Mouse (Mus musculus): ENCODE results near the gene Tcl1b5. TPM values are rescaled to one million over a fixed set of nuclear protein-coding genes. Genes with fewer than 3 reads are reported as not detected.
"Not testable (repeated sequence)": the region's sequence is repeated elsewhere in the genome, so short reads cannot be mapped to it uniquely, and the experiment has no call there.

Tcl1b5 gene
- total RNA-seq (2021) = not detected

DNA sequence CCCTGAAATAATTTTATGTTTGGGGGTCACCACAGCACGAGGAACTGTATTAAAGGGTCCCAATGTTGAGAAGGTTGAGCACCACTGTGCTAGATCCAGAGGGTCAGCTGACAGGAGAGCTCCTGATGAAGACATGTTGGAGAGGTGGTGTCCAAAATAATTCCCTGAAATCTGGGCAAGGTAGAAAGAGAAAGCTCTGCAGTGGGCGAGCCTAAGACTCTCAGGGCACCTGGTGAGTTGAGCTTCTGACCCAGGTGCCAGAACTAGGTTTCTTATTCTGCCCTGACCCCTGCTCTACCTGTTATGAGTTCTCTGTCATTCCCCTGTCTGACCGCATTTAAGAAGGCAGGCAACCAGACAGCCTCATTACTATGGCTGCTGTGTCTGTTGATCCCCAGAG, at the start of gene Tcl1b5:
Tcl1b5 (plus strand) TSS at position 301 of the 400 bp plus-strand sequence.
- intact Hi-C loops (cut with DNase I) = loop anchor here (10.0 kb wide), 1 partner anchor 121 kb away; no protein-coding TSS in a partner anchor

DNA sequence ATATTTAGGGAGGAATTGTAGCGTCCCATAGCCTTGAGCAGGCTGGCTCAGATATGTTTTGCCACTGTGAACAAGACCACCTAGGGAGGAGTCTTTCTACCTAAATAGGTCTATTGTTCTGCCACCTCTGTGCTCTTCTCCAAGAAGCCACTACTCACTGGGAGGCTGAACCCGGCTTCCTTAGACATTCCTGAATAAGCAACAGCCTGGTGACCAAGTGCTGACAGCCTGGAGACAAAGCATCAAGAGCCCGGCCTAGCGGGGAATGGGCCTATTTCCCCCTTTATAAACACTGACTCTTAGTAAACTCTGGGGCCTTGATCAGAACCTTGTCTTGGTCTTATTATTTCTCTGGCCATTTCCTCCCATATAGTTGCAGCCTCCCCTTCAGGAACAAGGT, 49.6 kb upstream of the Tcl1b5 start:
- intact Hi-C loops (cut with DNase I) = no loop called here
- DNase-seq (ENCODE audit: low spot score) = no peak

More for the DNA sequence above, at the start of gene Tcl1b5:
- DNase-seq (ENCODE audit: low spot score) = not testable (repeated sequence)

DNA sequence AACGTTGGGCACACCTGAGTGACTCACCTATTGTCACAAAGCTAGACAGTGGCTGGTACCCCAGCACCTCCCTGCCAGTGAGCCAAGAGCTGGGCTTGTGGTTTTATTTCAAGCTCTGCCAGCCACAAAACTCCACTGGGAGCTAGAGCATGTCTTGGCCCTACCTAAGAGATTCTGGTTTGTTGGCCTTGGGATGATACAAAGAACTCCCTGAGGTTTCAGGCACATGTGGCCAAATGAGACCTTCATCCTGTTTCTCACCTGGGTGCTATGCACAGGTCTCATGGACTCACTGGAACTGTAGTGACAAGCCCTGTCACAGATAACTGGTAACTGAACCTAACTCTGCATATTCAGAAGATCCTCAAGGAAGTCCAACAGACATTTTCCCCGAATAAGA, 48.5 kb upstream of the Tcl1b5 start:
- no peak for DNase-seq (ENCODE audit: low spot score)
- intact Hi-C loops (cut with DNase I) = no loop called here

DNA sequence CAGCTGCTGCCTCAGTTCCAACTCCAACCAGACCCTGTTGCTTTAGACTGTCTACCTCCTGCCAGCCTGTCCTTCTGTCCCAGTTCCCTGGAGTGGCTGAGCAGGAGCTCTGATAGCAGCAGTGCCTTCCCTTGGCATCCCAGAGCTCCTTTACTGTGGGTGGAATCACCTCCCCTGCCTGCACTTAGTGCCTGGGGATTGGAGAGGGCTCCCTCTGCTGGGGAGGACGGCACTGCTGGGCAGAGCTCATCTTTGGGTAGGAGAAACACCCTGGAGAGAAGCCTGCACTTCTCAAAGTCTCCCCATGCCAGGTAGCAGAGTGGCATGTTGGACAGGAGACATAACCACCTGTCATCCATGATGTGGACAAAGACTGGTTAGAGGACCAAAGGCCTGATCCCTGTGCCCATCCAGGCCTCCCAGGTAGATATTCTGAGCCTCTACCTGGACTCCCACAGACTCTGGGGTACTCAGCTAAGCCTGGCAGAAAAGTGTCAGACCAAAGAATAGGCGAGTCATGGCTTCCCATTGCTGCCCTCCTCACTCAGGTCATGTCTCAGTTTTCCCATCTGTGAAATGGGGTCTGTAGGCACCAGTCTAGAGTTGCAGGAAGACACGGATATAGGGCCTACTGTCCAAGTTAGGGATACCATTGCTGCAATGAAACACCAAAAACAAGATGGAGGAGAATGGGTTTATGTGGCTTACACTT, 46.5 kb upstream of the Tcl1b5 start:
- DNase-seq (ENCODE audit: low spot score); intact Hi-C loops (cut with DNase I): not testable (repeated sequence)

DNA sequence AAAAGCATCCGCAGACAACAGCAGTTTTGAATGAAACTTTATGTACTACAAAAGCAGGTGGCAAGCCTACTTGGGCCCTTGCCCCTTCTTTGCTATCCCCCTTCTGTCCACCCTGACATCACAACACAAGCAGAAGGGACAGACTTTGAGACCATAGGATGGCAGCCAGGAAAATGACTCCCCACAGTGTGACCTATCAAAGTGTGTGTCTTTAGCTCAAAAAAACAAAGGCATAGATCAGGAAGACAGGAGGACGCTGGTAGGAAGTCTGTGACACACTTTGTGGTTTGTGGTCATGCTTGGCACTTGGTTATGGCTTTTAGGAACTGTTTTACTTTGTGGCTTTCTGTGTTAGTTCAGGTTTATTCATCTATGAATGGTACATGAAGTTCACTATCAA, 42.0 kb upstream of the Tcl1b5 start:
- intact Hi-C loops (cut with DNase I); DNase-seq (ENCODE audit: low spot score): not testable (repeated sequence)

DNA sequence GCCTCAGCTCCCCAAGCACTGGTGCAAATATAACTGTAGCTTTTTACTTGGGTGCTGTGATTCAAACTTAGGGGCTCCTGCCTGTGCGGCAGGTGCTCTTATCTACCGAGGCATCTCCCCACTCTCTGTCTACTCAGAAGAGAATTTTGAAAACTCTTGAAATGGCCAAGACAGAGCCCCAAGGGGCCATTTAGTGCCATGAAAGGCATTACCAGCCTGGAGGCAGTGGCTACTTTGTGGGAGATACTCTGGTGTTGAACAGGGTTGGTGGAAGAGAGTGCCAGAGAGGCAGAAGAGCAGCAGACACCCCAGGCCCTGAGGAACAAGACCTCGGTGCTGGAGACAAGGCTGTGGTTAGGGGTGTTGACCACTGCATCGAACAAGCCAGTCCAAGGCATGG, 41.3 kb upstream of the Tcl1b5 start:
- intact Hi-C loops (cut with DNase I); DNase-seq (ENCODE audit: low spot score): not testable (repeated sequence)

DNA sequence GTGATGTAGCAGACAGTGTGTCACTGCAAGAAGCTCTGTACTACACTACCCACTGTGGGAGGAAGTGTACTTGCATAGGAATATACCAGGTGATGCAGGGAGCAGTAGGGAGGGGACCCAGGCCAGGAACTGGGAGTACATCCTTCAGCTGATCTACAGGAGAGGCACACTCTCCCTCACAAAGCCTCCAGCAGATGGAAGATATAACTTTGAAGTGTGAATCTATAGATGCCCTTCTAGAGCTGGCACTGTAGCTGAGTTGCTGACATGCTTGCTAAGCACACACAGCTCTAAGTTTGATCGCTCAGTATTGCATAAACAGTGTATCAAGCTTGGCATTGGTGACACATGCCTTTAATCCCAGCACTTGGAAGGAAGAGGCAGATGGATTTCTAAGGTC, 38.4 kb upstream of the Tcl1b5 start:
- intact Hi-C loops (cut with DNase I) = not testable (repeated sequence)

DNA sequence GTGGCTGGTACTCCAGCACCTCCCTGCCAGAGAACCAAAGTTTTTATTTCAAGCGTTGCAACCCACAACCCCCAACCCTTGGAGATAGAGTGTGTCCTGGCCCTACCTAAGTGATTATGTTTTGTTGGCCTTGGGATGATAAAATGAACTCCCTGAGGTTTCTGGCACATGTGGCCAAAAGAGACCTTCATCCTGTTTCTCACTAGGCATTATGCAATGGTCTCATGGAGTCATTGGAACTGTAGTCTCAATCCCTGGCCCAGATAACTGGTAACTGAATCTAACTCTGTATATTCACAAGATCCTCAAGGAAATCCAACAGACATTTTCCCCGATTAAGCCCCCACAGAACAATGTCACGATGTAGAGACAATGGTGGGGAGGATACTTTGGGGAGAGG, 33.0 kb upstream of the Tcl1b5 start:
- intact Hi-C loops (cut with DNase I) = no loop called here
- DNase-seq (ENCODE audit: low spot score) = no peak

More for the DNA sequence above, 38.4 kb upstream of the Tcl1b5 start:
- not testable (repeated sequence) for DNase-seq (ENCODE audit: low spot score)

DNA sequence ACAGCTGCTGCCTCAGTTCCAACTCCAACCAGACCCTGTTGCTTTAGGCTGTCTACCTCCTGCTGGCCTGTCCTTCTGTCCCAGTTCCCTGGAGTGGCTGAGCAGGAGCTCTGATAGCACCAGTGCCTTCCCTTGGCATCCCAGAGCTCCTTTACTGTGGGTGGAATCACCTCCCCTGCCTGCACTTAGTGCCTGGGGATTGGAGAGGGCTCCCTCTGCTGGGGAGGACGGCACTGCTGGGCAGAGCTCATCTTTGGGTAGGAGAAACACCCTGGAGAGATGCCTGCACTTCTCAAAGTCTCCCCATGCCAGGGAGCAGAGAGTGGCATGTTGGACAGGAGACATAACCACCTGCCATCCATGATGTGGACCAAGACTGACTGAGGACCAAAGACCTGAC, 31.2 kb upstream of the Tcl1b5 start:
- intact Hi-C loops (cut with DNase I) = not testable (repeated sequence)

DNA sequence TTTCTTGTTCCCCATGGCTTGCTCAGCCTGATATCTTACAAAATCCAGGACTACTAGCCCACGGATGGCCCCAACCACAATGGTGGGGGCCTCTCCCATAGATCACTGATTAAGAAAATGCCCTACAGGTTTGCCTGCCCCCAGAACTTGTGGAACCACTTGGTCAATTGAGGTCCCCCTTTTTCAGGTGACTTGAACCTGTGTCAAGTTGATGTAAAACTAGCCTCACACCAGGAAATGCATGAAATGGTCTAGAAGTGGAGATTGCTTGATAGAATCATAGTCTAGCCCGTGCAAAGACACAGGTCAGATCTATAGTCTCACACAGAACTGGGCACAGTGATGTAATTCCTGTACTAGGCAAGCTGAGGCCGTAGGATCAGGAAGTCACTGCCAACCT, 30.4 kb upstream of the Tcl1b5 start, which contains the start of gene Tcl1b2:
Tcl1b2 (plus strand) TSS at position 301 of the 400 bp plus-strand sequence.
- intact Hi-C loops (cut with DNase I) = no loop called here

More for the DNA sequence above, 31.2 kb upstream of the Tcl1b5 start:
- DNase-seq (ENCODE audit: low spot score) = not testable (repeated sequence)

DNA sequence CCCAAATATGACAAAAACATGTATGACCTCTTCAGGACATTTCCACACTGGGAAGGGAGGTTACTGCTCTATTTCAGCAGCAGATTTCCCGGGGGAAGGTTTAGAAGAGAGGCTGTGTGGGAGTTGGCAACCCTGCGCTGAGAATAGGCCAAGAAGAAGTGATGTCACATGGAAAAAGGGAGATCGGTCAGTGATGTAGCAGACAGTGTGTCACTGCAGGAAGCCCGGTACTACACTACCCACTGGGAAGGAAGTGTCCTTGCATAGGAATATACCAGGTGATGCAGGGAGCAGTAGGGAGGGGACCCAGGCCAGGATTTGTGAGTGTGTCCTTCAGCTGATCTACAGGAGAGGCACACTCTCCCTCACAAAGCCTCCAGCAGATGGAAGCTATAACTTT, 20.9 kb upstream of the Tcl1b5 start:
- DNase-seq (ENCODE audit: low spot score); intact Hi-C loops (cut with DNase I): not testable (repeated sequence)

More for the DNA sequence above, 30.4 kb upstream of the Tcl1b5 start, which contains the start of gene Tcl1b2:
- DNase-seq (ENCODE audit: low spot score) = no peak

DNA sequence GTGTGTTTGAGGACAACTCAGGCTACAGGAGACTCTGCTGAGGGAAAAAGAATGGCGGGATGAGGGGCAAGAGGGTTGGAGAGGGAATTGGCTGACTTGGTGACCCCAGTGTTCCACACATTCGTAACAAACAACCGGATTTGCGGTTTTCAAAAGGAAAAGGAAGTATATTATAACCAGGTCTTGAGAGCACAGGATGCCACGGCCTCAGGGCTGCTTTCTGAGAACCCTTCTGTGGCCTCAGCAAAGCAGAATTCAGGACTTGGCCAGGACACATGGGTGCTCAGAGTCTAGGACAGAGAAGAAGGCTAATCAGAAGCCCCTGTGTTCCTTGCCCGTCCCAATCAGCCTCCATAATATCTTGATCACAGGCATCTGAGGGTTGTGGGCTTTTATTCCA, 17.3 kb upstream of the Tcl1b5 start:
- intact Hi-C loops (cut with DNase I) = no loop called here
- no peak for DNase-seq (ENCODE audit: low spot score)

DNA sequence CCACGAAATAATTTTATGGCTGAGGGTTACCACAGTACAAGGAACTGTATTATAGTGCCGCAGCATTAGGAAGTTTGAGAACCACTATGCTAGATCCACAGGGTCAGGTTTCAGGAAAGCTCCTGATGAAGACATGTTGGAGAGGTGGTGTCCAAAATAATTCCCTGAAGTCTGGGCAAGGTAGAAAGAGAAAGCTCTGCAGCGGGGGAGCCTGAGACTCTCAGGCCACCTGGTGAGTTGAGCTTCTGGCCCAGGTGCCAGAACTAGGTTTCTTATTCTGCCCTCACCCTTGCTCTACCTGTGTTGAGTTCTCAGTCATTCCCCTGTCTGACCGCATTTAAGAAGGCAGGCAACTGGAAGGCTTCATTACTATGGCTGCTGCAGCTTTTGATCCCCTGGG, 16.8 kb upstream of the Tcl1b5 start, which contains the start of gene Tcl1b1:
Tcl1b1 (plus strand) TSS at position 301 of the 400 bp plus-strand sequence.
- intact Hi-C loops (cut with DNase I) = no loop called here
- no peak for DNase-seq (ENCODE audit: low spot score)

DNA sequence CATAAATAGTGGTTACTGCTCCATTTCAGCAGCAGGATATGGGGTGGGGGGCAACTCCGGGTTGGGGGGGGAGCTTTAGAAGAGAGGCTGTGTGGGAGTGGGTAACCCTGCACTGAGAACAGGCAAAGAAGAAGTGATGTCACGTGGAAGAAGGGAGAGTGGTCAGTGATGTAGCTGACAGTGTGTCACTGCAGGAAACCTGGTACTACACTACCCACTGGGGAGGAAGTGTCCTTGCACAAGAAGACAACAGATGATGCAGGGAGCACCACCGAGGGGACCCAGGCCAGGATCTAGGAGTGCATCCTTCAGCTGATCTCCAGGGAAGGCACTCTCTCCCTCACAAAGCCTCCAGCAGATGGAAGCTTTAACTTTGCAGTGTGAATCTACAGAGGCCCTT, 9.4 kb upstream of the Tcl1b5 start:
- no peak for DNase-seq (ENCODE audit: low spot score)
- intact Hi-C loops (cut with DNase I) = no loop called here

DNA sequence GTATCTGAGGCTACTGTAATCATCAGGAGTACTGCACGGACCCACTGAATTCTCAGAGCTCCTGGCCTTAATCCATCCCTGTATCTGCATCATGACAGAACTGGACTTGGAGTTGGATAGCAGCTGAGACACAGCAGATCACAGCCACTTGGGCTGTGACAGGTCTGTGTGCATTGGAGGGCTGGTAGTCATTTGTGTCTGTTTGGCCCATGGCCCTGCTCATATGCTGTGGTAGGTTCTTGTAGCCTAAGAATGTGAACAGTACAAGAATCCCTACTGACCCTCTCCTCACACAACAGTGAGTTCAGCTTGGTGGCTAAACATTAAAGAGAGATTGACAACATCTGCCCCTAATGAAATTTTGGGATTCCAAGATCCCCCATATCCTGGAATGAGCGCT, 2.8 kb upstream of the Tcl1b5 start:
- intact Hi-C loops (cut with DNase I) = loop anchor here (10.0 kb wide), 1 partner anchor 119 kb away; no protein-coding TSS in a partner anchor

DNA sequence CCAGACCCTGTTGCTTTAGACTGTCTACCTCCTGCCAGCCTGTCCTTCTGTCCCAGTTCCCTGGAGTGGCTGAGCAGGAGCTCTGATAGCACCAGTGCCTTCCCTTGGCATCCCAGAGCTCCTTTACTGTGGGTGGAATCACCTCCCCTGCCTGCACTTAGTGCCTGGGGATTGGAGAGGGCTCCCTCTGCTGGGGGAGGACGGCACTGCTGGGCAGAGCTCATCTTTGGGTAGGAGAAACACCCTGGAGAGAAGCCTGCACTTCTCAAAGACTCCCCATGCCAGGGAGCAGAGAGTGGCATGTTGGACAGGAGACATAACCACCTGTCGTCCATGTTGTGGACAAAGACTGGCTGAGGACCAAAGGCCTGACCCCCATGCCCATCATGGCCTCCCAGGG, 1.8 kb upstream of the Tcl1b5 start:
- intact Hi-C loops (cut with DNase I) = loop anchor here (10.0 kb wide), 1 partner anchor 120 kb away; no protein-coding TSS in a partner anchor
- DNase-seq (ENCODE audit: low spot score) = not testable (repeated sequence)

More for the DNA sequence above, 2.8 kb upstream of the Tcl1b5 start:
- no peak for DNase-seq (ENCODE audit: low spot score)

DNA sequence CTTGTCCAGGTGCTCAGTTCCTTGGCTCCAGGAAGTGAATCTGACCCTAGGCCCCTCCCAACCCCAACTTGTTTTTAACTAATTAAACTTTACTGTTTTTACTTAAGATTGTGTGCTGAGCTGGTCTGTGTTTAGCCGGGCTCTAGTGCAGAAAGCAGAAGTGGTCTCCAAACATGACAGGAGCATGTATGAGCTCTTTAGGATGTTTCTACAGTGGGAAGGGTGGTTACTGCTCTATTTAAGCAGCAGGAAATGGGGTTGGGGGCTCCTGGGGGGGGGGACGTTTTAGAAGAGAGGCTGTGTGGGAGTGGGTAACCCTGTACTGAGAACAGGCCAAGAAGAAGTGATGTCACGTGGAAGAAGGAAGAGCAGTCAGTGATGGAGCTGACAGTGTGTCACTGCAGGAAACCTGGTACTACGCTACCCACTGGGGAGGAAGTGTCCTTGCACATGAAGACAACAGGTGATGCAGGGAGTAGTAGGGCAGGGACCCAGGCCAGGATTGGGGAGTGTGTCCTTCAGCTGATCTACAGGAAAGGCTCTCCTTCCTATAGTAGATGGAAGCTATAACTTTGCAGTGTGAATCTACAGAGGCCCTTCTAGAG, 5.0 kb downstream of the Tcl1b5 start:
- DNase-seq (ENCODE audit: low spot score); intact Hi-C loops (cut with DNase I): not testable (repeated sequence)

DNA sequence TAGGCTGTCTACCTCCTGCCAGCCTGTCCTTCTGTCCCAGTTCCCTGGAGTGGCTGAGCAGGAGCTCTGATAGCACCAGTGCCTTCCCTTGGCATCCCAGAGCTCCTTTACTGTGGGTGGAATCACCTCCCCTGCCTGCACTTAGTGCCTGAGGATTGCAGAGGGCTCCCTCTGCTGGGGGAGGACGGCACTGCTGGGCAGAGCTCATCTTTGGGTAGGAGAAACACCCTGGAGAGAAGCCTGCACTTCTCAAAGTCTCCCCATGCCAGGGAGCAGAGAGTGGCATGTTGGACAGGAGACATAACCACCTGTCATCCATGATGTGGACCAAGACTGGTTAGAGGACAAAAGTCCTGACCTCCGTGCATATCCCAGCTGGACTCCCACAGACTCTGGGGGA, 12.8 kb downstream of the Tcl1b5 start:
- DNase-seq (ENCODE audit: low spot score); intact Hi-C loops (cut with DNase I): not testable (repeated sequence)

DNA sequence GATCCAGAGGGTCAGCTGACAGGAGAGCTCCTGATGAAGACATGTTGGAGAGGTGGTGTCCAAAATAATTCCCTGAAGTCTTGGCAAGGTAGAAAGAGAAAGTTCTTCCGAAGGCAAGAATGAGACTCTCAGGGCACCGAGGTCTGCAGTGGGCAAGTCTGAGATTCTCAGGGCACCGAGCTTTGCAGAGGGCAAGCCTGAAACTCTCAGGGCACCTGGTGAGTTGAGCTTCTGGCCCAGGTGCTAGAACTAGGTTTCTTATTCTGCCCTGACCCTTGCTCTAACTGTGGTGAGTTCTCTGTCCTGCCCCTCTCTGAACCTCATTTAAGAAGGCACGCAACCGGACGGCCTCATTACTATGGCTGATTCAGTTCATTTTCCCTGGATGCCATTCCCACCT, 14.6 kb downstream of the Tcl1b5 start, which contains the start of gene Tcl1b3:
Tcl1b3 (plus strand) TSS at position 301 of the 400 bp plus-strand sequence.
- DNase-seq (ENCODE audit: low spot score); intact Hi-C loops (cut with DNase I): not testable (repeated sequence)

DNA sequence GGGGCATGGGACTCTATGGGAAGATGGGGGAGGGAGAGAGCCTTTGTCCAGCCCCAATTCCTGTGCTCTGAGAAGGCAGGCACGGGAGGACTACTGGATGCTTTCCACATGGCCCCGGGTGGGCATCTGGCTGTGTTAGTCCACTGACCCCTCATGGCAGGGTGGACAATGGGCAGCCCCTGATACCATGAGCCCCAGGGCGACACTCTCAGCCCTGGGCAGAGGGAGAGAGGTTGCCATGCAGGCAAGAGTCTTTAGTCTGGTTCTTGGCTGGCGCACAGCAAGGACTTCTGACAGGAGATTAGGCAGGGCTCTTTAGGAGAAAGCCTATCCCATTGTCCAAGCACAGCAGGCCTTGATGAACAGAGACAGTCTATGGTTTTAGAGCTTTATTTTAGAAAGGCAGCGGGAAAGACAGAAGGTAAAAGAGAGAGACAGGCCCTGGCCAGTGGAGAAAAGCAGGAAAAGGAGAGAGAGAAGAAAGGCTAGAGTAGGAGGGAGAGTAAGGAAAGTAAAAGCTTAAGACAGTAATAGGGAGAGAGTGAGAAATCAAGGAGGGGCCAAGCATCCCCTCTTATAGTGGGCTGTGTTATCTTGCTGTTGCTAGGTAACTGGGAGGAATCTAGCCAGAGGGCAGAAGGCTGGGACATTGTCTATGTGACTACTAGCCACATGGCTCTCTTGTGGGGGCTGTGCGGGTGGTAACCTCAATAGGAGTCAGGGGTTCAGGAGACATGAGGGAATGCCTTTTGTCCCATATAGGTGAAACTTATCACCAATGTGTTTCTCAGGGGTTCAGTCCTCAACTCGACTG, 23.7 kb downstream of the Tcl1b5 start:
- intact Hi-C loops (cut with DNase I); DNase-seq (ENCODE audit: low spot score): not testable (repeated sequence)
